Mouse (Mus musculus) cerebellum, adult 2 months (tissue): Measurements from ENCODE around the gene Lix1l. TPM values are rescaled to one million over a fixed set of nuclear protein-coding genes. Genes with fewer than 3 reads are reported as not detected.

ENCODE experiments used
- DNase-seq, 2 experiments: peaks; one replicate each; pipeline ENCODE4 v3.0.0; 2021
- H3K27ac ChIP-seq: fragments of 200-500 bp; 2 replicates; pipeline ENCODE4 v1.5.1; 2012; ENCODE audit warnings: low read length, control low read depth, inconsistent platforms; ENCODE audit not compliant: insufficient read depth
- H3K27me3 ChIP-seq: fragments of 200-500 bp; 2 replicates; pipeline ENCODE4 v1.6.1; 2012; ENCODE audit warnings: inconsistent platforms, mild to moderate bottlenecking, low read length, moderate library complexity; ENCODE audit not compliant: control insufficient read depth, insufficient read depth
- H3K4me1 ChIP-seq: fragments of 200-500 bp; 2 replicates; pipeline ENCODE4 v1.6.1; 2011; ENCODE audit warnings: low read length; ENCODE audit not compliant: control insufficient read depth, insufficient read depth
- H3K4me3 ChIP-seq: fragments of 200-500 bp; replicated peaks from 2 replicates; pipeline ENCODE3; 2011; ENCODE audit warnings: mild to moderate bottlenecking, low read depth, low read length, control low read depth; ENCODE audit not compliant: insufficient read depth
- CTCF ChIP-seq: fragments of 200-500 bp; IDR thresholded peaks from 2 replicates; pipeline ENCODE4 v1.5.1; 2011; ENCODE audit warnings: low read depth, mild to moderate bottlenecking, control low read depth, low read length, moderate library complexity, borderline replicate concordance; ENCODE audit not compliant: insufficient read depth
- POLR2A ChIP-seq: fragments of 200-500 bp; IDR thresholded peaks from 2 replicates; pipeline ENCODE4 v1.6.1; 2011; ENCODE audit warnings: low read length, control low read depth, borderline replicate concordance; ENCODE audit not compliant: insufficient read depth
- WGBS: fragments of 180-500 bp; shearing (Covaris S2); methylation state at CpG from one replicate; pipeline ENCODE4 v1.1.7; 2018; 5-methylcytosine and 5-hydroxymethylcytosine counted together
- polyA plus RNA-seq: library from polyadenylated mRNA; depleted of rRNA; stranded (reverse); fragments of >200 nt; gene quantifications from 2 replicates; pipeline ENCODE4 v1.2.3, GENCODE M21; 2012

Lix1l gene
- polyA plus RNA-seq, 1 experiment, result 24.7 TPM

DNA sequence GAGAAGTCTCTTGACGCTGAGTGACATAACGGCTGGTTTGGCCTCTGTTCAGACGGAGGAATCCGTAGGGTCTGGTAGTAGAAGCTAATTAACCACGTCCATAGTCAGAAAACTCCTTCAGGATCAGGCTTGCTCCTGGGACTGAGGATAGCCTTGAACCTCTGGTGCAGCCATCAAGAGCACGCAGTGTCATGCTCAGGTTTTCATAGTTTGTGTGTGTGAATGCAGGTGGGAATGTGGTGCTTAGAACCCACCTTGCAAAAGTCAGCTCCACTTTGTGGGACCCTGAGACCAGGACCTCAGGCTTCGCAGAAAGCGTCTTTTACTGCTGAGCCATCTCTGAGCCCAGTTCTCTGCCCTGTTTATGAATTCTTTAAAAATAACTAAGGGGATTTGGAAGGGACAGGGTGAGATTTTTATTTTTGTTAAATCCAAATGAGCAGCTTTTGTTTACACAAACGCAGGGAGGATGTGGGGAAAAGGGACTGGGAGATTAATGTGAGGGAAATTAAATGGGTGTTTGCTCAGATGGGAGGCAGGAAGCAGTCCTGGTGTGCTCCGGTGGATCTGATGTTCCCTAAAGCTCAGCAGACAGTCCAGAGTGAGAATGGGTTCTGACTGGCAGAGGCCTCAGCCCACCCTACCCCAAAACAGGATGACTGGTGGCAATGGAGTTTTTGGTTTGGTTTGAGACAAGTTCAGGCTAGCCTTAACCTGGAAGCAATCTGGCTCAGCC lies 38.8 kb upstream of the Lix1l start:
- no peak for TF ChIP-seq POLR2A
- TF ChIP-seq CTCF, result no peak
- no peak for DNase-seq
- Histone ChIP-seq H3K27me3 (no peaks in the 10 kb centered on the region), H3K4me3 (no peak overlapping the region), H3K27ac (no peak overlapping the region), H3K4me1 (no peaks in the 10 kb centered on the region)
- 65% methylated on average over 10 of the region's 10 CpGs for WGBS

GRCm38 (mm10) chr3:96563267-96563666 lies 37.7 kb upstream of the Lix1l start:
- no peak for DNase-seq
- 94% methylated on average over 8 of the region's 8 CpGs for WGBS
- Histone ChIP-seq H3K4me3 (no peak overlapping the region), H3K27ac (no peak overlapping the region), H3K27me3 (no peaks in the 10 kb centered on the region), H3K4me1 (no peaks in the 10 kb centered on the region)
- TF ChIP-seq POLR2A, result no peak
- no peak for TF ChIP-seq CTCF

DNA sequence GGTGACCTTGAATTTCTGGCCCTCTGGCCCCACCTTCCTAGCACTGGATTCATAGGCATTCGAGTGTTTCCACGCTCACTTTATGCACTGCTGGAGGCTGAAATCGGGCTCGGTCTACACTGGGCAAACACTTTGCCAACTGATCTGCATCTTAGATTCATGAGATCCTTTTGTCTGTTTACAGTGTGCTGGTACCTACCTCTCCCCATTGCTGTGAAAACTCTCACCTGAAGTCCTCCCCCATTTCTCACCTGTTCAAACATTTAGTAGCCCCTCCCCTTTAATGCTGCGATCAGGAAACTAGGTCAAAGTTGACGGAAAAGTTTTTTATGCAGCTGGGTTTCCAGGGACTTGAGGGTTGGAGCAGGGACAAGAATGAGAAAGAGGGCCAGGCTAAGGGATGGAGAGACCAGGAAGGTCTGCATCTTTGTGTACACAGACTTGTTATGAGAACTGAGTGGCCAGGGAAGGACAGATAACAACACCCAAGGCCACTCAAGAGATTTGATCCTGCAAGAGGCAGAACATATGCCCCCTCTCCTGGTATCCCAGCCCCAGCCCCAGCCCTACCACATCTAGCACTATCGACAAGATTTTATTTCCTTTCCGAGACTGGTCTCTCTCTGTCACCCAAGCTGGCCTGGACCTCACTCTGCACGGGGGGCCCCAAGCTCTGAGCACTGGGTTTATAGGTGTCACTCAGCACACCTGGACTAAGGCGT lies 36.9 kb upstream of the Lix1l start:
- TF ChIP-seq CTCF, result no peak
- no peak for TF ChIP-seq POLR2A
- 69% methylated on average over 10 of the region's 10 CpGs for WGBS
- H3K4me3 ChIP-seq, result no peak overlapping the region
- no peaks in the 10 kb centered on the region for H3K27me3 ChIP-seq
- no peaks in the 10 kb centered on the region for H3K4me1 ChIP-seq
- no peak for DNase-seq
- H3K27ac ChIP-seq, result no peak overlapping the region

DNA sequence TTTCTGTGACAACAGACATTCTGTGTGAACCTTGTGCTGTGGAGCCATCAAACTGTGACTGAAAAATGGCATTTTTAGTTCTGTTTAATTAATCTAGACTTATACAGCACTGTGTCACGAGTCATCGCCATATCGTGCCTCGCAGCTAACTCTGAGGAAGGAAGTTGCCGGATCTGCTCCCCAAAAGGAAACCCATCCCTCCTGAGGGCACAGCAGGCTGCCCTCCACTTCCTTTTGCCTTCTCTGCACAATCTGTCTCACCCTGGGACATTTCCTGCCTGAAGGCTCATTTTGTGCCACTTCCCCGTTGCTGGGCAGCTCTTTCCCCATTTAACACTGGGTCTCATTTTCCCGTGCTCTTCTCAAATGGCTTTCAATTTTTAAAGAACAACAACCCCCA lies 36.3 kb upstream of the Lix1l start:
- Histone ChIP-seq H3K4me3 (no peak overlapping the region), H3K4me1 (no peaks in the 10 kb centered on the region), H3K27me3 (no peaks in the 10 kb centered on the region), H3K27ac (no peak overlapping the region)
- DNase-seq, result no peak
- TF ChIP-seq POLR2A (no peak), CTCF (no peak)
- 47% methylated on average over 7 of the region's 7 CpGs for WGBS

DNA sequence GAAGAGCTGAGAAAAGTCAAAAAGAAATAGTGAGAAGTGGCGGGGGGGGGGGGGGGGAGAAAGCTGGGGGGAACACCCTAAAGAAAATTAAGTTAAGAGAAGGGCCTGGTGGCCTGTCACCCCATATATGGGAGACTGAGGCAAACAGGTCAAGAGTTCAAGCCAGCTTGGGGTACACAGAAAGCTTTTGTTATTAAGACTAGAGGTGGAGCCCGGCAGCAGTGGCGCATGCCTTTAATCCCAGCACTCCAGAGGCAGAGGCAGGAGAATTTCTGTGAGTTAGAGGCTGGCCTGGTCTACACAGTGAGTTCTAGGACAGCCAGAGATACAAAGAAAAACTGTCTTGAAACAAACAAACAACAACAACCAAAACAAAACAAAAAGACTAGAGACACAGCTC lies 35.8 kb upstream of the Lix1l start:
- no peak for DNase-seq
- no peak overlapping the region for H3K27ac ChIP-seq
- H3K4me3 ChIP-seq, result no peak overlapping the region
- no peaks in the 10 kb centered on the region for H3K27me3 ChIP-seq
- TF ChIP-seq CTCF (no peak), POLR2A (no peak)
- WGBS, result 92% methylated on average over 3 of the region's 3 CpGs
- H3K4me1 ChIP-seq, result no peaks in the 10 kb centered on the region

DNA sequence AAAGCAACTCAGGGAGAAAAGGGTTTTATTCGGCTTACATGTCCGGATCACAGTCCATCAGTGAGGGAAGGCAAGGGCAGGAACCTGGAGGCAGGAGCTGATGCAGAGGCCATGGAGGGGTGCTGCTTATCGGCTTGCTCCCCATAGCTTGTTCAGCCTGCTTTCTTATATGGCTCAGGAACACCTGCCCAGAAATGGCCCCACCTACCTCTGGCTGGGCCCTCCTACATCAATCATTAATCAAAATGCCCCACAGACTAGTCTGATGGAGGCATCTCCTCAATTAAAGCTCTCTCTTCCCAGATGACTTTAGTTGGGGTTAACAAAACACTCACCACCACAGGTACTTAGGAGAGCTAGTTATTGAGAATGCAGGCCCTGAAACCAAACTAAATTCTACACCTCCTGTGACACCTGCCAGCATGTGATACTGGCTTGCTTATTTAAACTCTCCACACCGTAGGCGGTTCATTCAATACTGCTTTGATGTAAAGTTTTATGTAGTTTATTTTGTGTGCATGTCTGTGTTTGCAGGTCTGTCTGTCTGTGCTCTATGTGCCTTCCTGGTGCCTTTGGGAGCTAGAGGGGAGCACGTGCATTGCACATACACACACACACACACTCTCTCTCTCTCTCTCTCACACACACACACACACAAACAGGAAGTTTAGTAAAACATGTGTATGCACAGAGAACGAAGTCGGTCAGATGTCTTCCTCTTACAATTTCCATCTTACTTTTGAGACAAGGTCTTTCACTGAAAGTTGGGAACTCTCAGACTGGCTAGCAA lies 34.1 kb upstream of the Lix1l start:
- no peak for DNase-seq
- WGBS, result 92% methylated on average over 8 of the region's 8 CpGs
- TF ChIP-seq POLR2A (no peak), CTCF (no peak)
- no peaks in the 10 kb centered on the region for H3K27me3 ChIP-seq
- H3K4me1 ChIP-seq, result no peaks in the 10 kb centered on the region
- no peak overlapping the region for H3K4me3 ChIP-seq
- no peak overlapping the region for H3K27ac ChIP-seq

- 92% methylated on average over 8 of the region's 8 CpGs for WGBS
- Histone ChIP-seq H3K27ac (no peak overlapping the region), H3K4me1 (no peaks in the 10 kb centered on the region), H3K4me3 (no peak overlapping the region), H3K27me3 (no peaks in the 10 kb centered on the region)
- no peak for DNase-seq
- TF ChIP-seq POLR2A, result no peak
- TF ChIP-seq CTCF, result no peak
These were observed 32.3 kb upstream of the Lix1l start for GRCm38 (mm10) chr3:96568605-96569004.
